Mouse (Mus musculus): ENCODE data around the gene Hpn.

Gene Hpn

GRCm38 (mm10) chr7:31110861-31111385 is 4.2 kb downstream of the Hpn start:
- DNase-seq (ENCODE audit: low spot score in 2 of 2), result no peak

GRCm38 (mm10) chr7:31109796-31110195 is 5.3 kb downstream of the Hpn start:
- no peak for DNase-seq (ENCODE audit: low spot score in 2 of 2)

GRCm38 (mm10) chr7:31109091-31109490 is 6.0 kb downstream of the Hpn start:
- no peak for DNase-seq (ENCODE audit: low spot score in 2 of 2)

GRCm38 (mm10) chr7:31107781-31108180 is 7.3 kb downstream of the Hpn start:
- no peak for DNase-seq (ENCODE audit: low spot score in 2 of 2)

- DNase-seq (ENCODE audit: low spot score in 2 of 2), result no peak
Observed at GRCm38 (mm10) chr7:31106166-31106565, 8.9 kb downstream of the Hpn start.

- DNase-seq (ENCODE audit: low spot score in 2 of 2), result no peak
Observed at GRCm38 (mm10) chr7:31105061-31105768, 9.9 kb downstream of the Hpn start.

GRCm38 (mm10) chr7:31100786-31101185 is 14.3 kb downstream of the Hpn start:
- no peak for DNase-seq (ENCODE audit: low spot score in 2 of 2)

GRCm38 (mm10) chr7:31099612-31099982 is 15.5 kb downstream of the Hpn start:
- DNase-seq (ENCODE audit: low spot score in 2 of 2), result no peak

GRCm38 (mm10) chr7:31098697-31099611 is 16.1 kb downstream of the Hpn start:
- no peak for DNase-seq (ENCODE audit: low spot score in 2 of 2)

- peak; percentile 88 to 91 for DNase-seq (ENCODE audit: low spot score in 2 of 2)
Observed at GRCm38 (mm10) chr7:31097583-31098248, 17.4 kb downstream of the Hpn start.

- DNase-seq (ENCODE audit: low spot score in 2 of 2), result no peak
Observed at GRCm38 (mm10) chr7:31096892-31097564, 18.1 kb downstream of the Hpn start.

- no peak for DNase-seq (ENCODE audit: low spot score in 2 of 2)
Observed at GRCm38 (mm10) chr7:31094774-31095501, 20.2 kb downstream of the Hpn start.

- peak; percentile 66 to 74 for DNase-seq (ENCODE audit: low spot score in 2 of 2)
Observed at GRCm38 (mm10) chr7:31089721-31090120, 25.4 kb downstream of the Hpn start.

GRCm38 (mm10) chr7:31088206-31088605 is 26.9 kb downstream of the Hpn start:
- DNase-seq (ENCODE audit: low spot score in 2 of 2), result no peak

- DNase-seq (ENCODE audit: low spot score in 2 of 2), result no peak
Observed at GRCm38 (mm10) chr7:31087262-31087661, 27.8 kb downstream of the Hpn start.

GRCm38 (mm10) chr7:31086175-31086755 is 28.8 kb downstream of the Hpn start:
- DNase-seq (ENCODE audit: low spot score in 2 of 2), result no peak

GRCm38 (mm10) chr7:31085171-31085570 is 29.9 kb downstream of the Hpn start:
- no peak for DNase-seq (ENCODE audit: low spot score in 2 of 2)

GRCm38 (mm10) chr7:31084140-31084539 is 30.9 kb downstream of the Hpn start:
- DNase-seq (ENCODE audit: low spot score in 2 of 2), result no peak

GRCm38 (mm10) chr7:31082831-31083588 is 32.1 kb downstream of the Hpn start:
- DNase-seq (ENCODE audit: low spot score in 2 of 2), result no peak

GRCm38 (mm10) chr7:31082106-31082505 is 33.0 kb downstream of the Hpn start:
- DNase-seq (ENCODE audit: low spot score in 2 of 2), result no peak
